Mouse (Mus musculus) ovary, postnatal 36 days (tissue): ENCODE measurements at regions not wholly inside any gene's neighbourhood (a gene's known extent, or its start where the extent isn't known, plus 50 kb on each side); places are given as distances from the start of the nearest gene placed in this dataset.

ENCODE experiments used
- DNase-seq: peaks from one replicate; pipeline ENCODE4 v3.0.0; 2022; ENCODE audit warnings: low spot score, mixed read lengths

- DNase-seq = no peak
These were observed 207.6 kb downstream of the Xxylt1 start for GRCm38 (mm10) chr16:30873493-30874211.

DNA sequence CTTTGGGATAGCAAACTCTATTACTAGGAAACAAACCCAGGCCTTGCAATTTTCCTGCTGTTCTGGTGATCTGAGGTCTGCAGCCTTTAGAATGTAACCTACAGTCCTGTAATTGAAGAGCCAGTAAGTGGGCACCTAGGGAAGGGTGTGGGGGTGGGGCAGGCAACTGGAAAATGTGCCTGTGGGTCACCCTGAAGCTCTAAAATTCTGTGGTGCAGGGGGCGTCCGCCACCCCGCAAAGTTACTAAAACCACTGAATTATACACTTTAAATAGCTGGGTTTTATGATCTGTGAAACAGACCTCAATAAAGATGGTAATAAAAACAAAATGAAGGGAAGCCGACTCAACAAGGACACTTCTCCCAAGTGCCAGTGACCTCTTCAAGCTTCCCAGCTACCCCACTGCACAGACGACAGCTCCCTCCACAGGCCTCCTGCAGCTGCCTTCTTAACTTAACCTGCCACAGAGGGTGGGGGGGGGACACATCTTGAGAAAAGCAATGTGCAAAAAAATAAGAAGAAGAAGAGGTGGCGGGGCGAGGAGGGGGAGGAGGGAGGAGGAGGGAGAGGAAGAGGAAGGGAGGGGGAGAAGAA is 205.9 kb downstream of the Xxylt1 start:
- DNase-seq = no peak

- DNase-seq = no peak
These were observed 202.4 kb downstream of the Xxylt1 start for GRCm38 (mm10) chr16:30878821-30879220.

DNA sequence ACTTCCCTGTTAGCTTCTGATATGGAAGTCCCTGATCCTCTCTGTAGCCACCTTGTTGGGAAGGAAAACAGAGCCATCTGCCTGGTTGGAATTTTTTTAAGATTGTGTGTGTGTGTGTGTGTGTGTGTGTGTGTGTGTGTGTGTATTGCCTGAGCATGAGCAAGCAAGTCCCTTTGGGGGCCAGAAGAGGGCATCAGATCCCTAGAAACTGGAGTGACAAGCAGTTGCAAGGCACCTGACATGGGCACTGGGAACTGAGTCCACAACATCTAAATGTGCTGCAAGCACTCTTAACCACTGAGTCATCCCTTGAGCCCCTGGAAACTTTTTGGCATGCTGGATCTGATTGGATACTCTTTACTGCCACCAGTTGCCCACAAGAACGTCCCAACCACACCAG is 201.4 kb downstream of the Xxylt1 start:
- DNase-seq = no peak

DNA sequence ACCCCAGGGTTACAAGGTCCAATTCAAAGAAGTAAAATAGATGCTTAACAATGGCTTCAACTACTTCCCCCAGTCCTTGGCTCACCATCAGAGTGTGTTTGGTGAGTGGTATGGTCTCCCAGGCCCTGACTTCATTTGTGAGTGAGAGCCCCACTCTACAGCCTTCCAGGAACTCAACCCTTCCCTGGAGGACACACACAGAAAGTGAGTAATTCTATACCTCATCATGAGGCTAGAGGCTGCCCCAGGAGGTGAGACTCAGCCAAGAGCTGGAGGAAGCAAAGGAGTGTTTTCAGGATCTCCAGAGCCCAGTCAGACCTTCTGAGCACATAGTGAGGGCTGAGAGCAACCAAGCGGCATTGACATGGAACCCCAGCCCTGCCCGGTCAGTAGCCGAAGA is 200.6 kb downstream of the Xxylt1 start:
- no peak for DNase-seq

- no peak for DNase-seq
These were observed 200.0 kb downstream of the Xxylt1 start for GRCm38 (mm10) chr16:30881186-30881585.

GRCm38 (mm10) chr16:30883490-30884188 is 197.6 kb downstream of the Xxylt1 start:
- DNase-seq = no peak

- no peak for DNase-seq
These were observed 197.1 kb downstream of the Xxylt1 start for GRCm38 (mm10) chr16:30884189-30884551.

GRCm38 (mm10) chr16:30886982-30887381 is 194.2 kb downstream of the Xxylt1 start:
- DNase-seq = no peak

GRCm38 (mm10) chr16:30887536-30887935 is 193.7 kb downstream of the Xxylt1 start:
- DNase-seq = no peak

- DNase-seq = no peak
These were observed 192.5 kb downstream of the Xxylt1 start for GRCm38 (mm10) chr16:30888556-30889323.

DNA sequence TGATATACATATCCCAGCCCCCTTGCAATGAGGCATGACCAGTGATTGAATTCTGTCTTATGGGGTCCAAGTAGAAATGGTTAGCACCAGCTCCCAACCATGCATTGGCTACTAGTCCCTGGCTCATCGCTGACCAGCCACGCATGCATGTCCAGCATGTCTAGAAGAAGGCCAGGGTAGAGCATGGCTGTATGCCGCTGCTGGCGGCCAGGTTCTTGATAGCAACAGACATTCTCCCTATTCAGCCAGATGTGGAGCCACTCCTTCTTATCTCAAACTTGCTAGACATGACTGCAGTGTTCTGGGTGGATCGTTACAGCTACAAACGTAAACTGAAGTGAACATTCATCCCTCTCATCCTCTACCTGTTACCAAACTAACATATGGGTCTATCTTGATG is 188.6 kb downstream of the Xxylt1 start:
- no peak for DNase-seq

DNA sequence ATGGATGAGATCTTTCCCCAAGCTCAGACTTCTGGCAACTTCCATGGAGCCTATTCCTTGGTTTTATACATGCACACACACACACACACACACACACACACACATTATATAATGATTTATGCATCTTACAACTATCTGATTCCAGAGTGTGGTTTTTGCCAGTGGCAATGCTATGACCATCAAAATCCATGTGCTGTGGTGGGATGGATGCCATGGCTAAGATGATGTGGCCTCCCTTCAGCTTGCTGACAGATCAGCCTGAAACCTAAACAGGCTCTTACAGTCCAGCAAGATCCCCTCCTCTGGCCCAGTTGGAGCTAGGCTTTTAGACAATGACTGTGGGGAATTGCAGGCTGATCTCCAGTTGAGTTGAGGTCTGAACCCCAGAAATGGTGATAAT is 187.1 kb downstream of the Xxylt1 start:
- no peak for DNase-seq

GRCm38 (mm10) chr16:30895021-30895420 is 186.2 kb downstream of the Xxylt1 start:
- DNase-seq = no peak

- no peak for DNase-seq
These were observed 183.9 kb downstream of the Xxylt1 start for GRCm38 (mm10) chr16:30897371-30897770.

- DNase-seq = no peak
These were observed 181.1 kb downstream of the Xxylt1 start for GRCm38 (mm10) chr16:30900121-30900520.

- no peak for DNase-seq
These were observed 179.9 kb downstream of the Xxylt1 start for GRCm38 (mm10) chr16:30901309-30901708.
